Mouse (Mus musculus) limb, embryonic 11.5 days (tissue): ENCODE data around the gene Mrpl17. TPM values are rescaled to one million over a fixed set of nuclear protein-coding genes. Genes with fewer than 3 reads are reported as not detected.

Source experiments
- ATAC-seq: fragments of 200-750 bp; cut with Nextera tagmentation; 2 replicates; pipeline ENCODE4 v1.8.0; 2017; ENCODE audit warnings: low read depth; ENCODE audit not compliant: insufficient number of reproducible peaks, low FRiP score, low TSS enrichment
- DNase-seq: peaks from one replicate; pipeline ENCODE4 v3.0.0-alpha.2; 2015; ENCODE audit warnings: low spot score
- H3K27ac ChIP-seq: fragments of 300-500 bp; sonication (generic); replicated peaks from 2 replicates; pipeline ENCODE4 v1.5.1; 2014; ENCODE audit warnings: low read depth, mild to moderate bottlenecking, low read length
- H3K27me3 ChIP-seq: fragments of 300-500 bp; sonication (generic); 2 replicates; pipeline ENCODE4 v1.6.1; 2014; ENCODE audit warnings: mild to moderate bottlenecking, low read length, mixed read lengths; ENCODE audit not compliant: control insufficient read depth, insufficient read depth
- H3K36me3 ChIP-seq: fragments of 300-500 bp; sonication (generic); 2 replicates; pipeline ENCODE4 v1.6.1; 2014; ENCODE audit warnings: mild to moderate bottlenecking, low read length, moderate library complexity, mixed read lengths; ENCODE audit not compliant: control insufficient read depth, insufficient read depth
- H3K4me1 ChIP-seq: fragments of 300-500 bp; sonication (generic); 2 replicates; pipeline ENCODE4 v1.6.1; 2014; ENCODE audit warnings: low read length, mixed read lengths; ENCODE audit not compliant: control insufficient read depth, insufficient read depth
- H3K4me2 ChIP-seq: fragments of 300-500 bp; sonication (generic); 2 replicates; pipeline ENCODE4 v1.6.1; 2014; ENCODE audit warnings: low read depth, mild to moderate bottlenecking, moderate library complexity; ENCODE audit not compliant: severe bottlenecking
- H3K4me3 ChIP-seq: fragments of 300-500 bp; sonication (generic); 2 replicates; pipeline ENCODE4 v1.5.1; 2014; ENCODE audit warnings: low read depth, low read length
- H3K9ac ChIP-seq: fragments of 300-500 bp; sonication (generic); 2 replicates; pipeline ENCODE4 v1.6.1; 2014; ENCODE audit warnings: mild to moderate bottlenecking, low read length
- H3K9me3 ChIP-seq: fragments of 300-500 bp; sonication (generic); 2 replicates; pipeline ENCODE4 v1.6.1; 2016; ENCODE audit warnings: low read length; ENCODE audit not compliant: control insufficient read depth
- WGBS: fragments of 180-500 bp; shearing (Covaris S2); extraction: QIAGEN DNeasy Blood & Tissue Kit; methylation state at CpG from one replicate; pipeline ENCODE4 v1.1.7; 2014; 5-methylcytosine and 5-hydroxymethylcytosine counted together
- polyA plus RNA-seq: library from polyadenylated mRNA; unstranded; fragments of >200 nt; fragmentation: Nextera tagmentation; extraction: Ambion mirVana; gene quantifications from 2 replicates; pipeline ENCODE4 v1.2.1, GENCODE M21; 2014

The Mrpl17 gene
- polyA plus RNA-seq, 1 experiment from 2014 or later: 319 TPM

DNA sequence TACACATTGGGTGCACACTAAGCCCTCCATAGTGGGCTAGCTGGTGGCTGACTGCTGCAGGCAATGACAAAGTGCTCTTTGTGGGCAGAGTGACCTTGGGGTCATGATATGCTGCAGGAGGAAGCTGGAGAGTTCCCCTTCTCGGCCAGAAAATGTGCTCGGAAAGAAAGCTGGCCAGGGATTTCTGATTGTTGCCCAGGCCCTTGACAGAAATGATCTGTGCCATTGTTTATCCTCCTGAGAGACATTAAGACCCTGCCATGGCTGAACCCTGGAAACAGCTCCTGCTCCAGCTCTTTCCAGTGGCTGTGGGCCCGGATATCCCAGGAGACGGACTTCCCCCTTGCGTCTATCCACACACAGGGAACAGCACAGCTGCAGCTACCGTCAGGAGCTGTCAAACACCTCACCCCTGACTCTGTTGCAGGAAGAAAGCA is 43.2 kb downstream of the Mrpl17 start:
- H3K27ac ChIP-seq: peak overlapping the region; percentile 36; the same call in 1 of the 2 replicates
- peak overlapping the region; percentile 22; the same call in 1 of the 2 replicates for H3K4me2 ChIP-seq
- H3K27me3 ChIP-seq: no peaks in the 10 kb centered on the region
- no peaks in the 10 kb centered on the region for H3K9me3 ChIP-seq
- no peak overlapping the region for H3K4me3 ChIP-seq
- peaks cover 16% of the 10 kb centered on the region; the same call in 1 of the 2 replicates for H3K4me1 ChIP-seq
- DNase-seq (no peak), ATAC-seq (0 out of 2 replicates have a peak, but pooled peaks have one; percentile 14)
- H3K9ac ChIP-seq: no peak overlapping the region
- WGBS: 21% methylated on average over 6 of the region's 6 CpGs
- H3K36me3 ChIP-seq: peaks cover 35% of the 10 kb centered on the region

DNA sequence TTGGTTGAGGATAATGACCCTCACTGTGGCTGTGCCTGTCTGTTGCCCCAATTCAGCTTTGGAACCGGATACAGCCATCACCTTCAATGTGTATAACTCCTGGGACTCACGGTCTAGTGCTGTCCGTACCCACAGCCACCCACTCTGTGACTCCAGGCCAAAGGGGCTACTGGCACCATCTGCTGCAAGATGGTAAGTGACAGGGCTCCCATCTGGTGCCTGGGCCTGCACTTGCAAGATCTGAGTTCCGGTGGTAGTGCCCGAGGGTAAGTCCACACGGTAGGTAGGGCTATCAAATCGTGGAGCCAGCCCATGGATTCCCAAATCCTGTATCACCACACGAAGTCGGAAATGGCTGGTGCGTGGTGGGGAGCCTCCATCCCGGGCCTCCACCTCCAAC is 46.6 kb downstream of the Mrpl17 start:
- H3K4me3 ChIP-seq: no peak overlapping the region
- 94% methylated on average over 11 of the region's 11 CpGs for WGBS
- no peaks in the 10 kb centered on the region for H3K27me3 ChIP-seq
- no peak overlapping the region for H3K27ac ChIP-seq
- no peak overlapping the region for H3K4me2 ChIP-seq
- H3K4me1 ChIP-seq: peaks cover 19% of the 10 kb centered on the region; the same call in 1 of the 2 replicates
- no peak overlapping the region for H3K9ac ChIP-seq
- DNase-seq: no peak
- H3K36me3 ChIP-seq: peaks cover 28% of the 10 kb centered on the region
- ATAC-seq: no peak
- H3K9me3 ChIP-seq: no peaks in the 10 kb centered on the region

DNA sequence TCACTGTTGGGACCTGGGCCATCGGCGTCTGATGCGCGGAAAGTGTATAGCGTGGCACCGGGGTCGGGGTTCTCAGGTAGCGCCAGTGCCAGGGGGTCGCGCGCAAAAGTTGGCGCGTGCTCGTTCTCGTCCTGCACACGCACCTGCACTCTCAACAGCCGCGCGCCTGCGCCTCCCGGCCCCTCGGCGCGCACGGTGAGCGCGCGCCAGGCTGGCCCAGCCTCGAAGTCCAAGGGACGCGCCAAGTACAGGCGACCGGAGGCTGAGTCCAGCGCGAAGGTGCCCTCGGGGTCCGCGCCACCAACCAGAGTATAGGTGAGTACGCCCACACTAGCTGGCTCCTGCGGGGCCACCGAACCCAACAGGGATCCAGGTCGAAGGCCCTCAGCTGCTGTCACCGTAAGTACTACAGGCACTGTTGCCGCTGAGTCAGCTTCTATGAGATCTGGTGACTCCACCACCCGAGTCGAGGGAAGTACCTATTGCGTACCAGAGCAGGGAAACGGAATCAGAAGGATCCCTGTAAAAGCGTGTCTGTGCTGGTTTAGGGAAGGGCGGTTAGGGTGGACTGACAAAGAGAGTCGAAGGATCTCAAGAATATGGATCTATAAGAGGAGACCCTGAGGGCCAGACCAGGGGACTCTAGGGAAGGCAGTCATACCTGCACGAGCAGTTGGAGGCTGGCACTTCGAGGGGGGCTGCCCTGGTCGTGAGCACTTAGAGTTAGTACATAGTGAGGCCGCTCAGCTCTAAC is 48.2 kb downstream of the Mrpl17 start:
- peak; percentile 41; the same call in 1 of the 2 replicates for ATAC-seq
- Histone ChIP-seq H3K36me3 (peaks cover 37% of the 10 kb centered on the region), H3K4me1 (0 out of 2 replicates have a peak, but pooled peaks cover 7% of the 10 kb centered on the region), H3K27me3 (no peaks in the 10 kb centered on the region), H3K4me2 (0 out of 2 replicates have a peak overlapping the region, but pooled peaks have one; percentile 12), H3K9me3 (no peaks in the 10 kb centered on the region), H3K27ac (no peak overlapping the region), H3K9ac (0 out of 2 replicates have a peak overlapping the region, but pooled peaks have one; percentile 9), H3K4me3 (no peak overlapping the region)
- no peak for DNase-seq
- WGBS: 34% methylated on average over 55 of the region's 55 CpGs

DNA sequence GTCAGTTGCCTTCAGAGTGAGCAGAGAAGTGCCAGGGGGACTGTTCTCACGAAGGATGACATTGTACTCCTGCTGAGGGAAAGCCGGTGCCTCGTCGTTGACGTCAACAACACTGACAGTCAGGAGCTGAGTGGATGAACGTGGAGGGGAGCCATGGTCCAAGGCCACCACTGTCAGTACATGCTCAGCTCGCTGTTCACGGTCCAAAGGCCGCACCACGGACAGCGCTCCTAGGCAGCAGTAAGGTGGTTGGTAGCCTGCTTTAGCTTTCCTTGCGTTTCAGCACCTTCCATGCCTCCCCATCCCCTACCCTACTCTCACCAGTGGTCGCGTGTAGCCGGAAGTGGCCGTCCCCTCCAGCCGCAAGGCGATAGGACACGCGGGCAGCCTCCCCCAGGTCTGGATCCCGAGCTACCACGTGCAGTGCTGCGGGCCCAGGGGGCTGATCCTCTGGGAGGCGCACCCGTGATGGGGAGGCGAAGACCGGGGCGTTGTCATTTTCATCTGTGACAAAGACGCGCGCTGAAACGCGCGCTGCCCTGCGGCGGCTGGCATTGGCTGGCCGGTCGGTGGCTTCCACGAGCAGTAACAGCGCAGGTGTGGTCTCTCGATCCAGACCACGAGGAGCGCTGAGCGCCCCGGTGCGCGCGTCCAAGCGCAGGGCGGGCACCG is 49.0 kb downstream of the Mrpl17 start:
- no peaks in the 10 kb centered on the region for H3K27me3 ChIP-seq
- no peak for ATAC-seq
- no peak for DNase-seq

DNA sequence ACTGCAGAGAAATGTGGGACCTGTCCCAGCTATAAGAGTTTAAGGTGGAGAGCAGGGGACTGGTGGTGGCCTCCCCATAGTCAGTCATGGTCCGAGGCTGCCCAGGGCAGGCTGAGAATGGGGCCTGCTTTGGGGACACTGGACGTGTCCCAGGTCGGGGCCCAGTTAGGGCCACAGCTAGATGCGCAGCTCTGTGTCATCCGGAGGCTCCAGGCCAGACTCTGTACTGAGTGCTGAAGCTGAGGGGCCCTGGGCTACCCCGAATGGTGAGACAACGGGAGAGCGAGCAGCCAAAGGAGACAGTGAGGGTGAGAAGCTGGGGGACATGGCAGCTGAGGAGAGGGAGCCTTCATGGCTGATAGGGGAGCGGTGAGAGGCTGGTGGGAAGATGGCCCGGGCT is 57.6 kb downstream of the Mrpl17 start:
- DNase-seq: no peak
- no peaks in the 10 kb centered on the region for H3K9me3 ChIP-seq
- H3K27me3 ChIP-seq: no peaks in the 10 kb centered on the region
- H3K27ac ChIP-seq: no peak overlapping the region
- H3K4me3 ChIP-seq: no peak overlapping the region
- 95% methylated on average over 10 of the region's 10 CpGs for WGBS
- no peak overlapping the region for H3K9ac ChIP-seq
- H3K4me2 ChIP-seq: no peak overlapping the region
- H3K4me1 ChIP-seq: 0 out of 2 replicates have a peak, but pooled peaks cover 2% of the 10 kb centered on the region
- no peak for ATAC-seq
- peaks cover 23% of the 10 kb centered on the region for H3K36me3 ChIP-seq

More for the DNA sequence above, 49.0 kb downstream of the Mrpl17 start:
- 28% methylated on average over 51 of the region's 51 CpGs for WGBS
- no peak overlapping the region for H3K27ac ChIP-seq
- H3K36me3 ChIP-seq: peaks cover 42% of the 10 kb centered on the region
- no peak overlapping the region for H3K9ac ChIP-seq
- H3K4me2 ChIP-seq: no peak overlapping the region
- H3K4me1 ChIP-seq: 0 out of 2 replicates have a peak, but pooled peaks cover 5% of the 10 kb centered on the region
- no peak overlapping the region for H3K4me3 ChIP-seq
- H3K9me3 ChIP-seq: no peaks in the 10 kb centered on the region

Other genes with a start within 250 kb of the Mrpl17 start
- 54.5 and 60.1 TPM in 2 replicates for gene Apbb1, start 229.4 kb downstream of the Mrpl17 start, polyA plus RNA-seq
- gene Hpx, start 211.0 kb downstream of the Mrpl17 start, polyA plus RNA-seq: 0.13 TPM in 1 of 2 replicates, not detected in the other
- 22.7 and 25.8 TPM in 2 replicates for gene Trim3, start 177.5 kb downstream of the Mrpl17 start, polyA plus RNA-seq
- 160 and 166 TPM in 2 replicates for gene Timm10b, start 171.0 kb downstream of the Mrpl17 start, polyA plus RNA-seq
- 72.6 and 80.0 TPM in 2 replicates for gene Arfip2, start 170.7 kb downstream of the Mrpl17 start, polyA plus RNA-seq
- gene Gm45799, start 170.5 kb downstream of the Mrpl17 start, polyA plus RNA-seq: 15.1 and 16.0 TPM in 2 replicates
- gene Dnhd1, start 160.3 kb downstream of the Mrpl17 start, polyA plus RNA-seq: 0.62 and 1.2 TPM in 2 replicates
- gene Ilk, start 74.5 kb downstream of the Mrpl17 start, polyA plus RNA-seq: 224 and 237 TPM in 2 replicates
- gene Rrp8, start 73.7 kb downstream of the Mrpl17 start, polyA plus RNA-seq: 48.4 and 50.6 TPM in 2 replicates
- 166 and 179 TPM in 2 replicates for gene Taf10, start 66.7 kb downstream of the Mrpl17 start, polyA plus RNA-seq
- 35.9 and 41.7 TPM in 2 replicates for gene Tpp1, start 58.9 kb downstream of the Mrpl17 start, polyA plus RNA-seq
- 22.8 and 25.5 TPM in 2 replicates for gene Dchs1, start 23.4 kb downstream of the Mrpl17 start, polyA plus RNA-seq
- 0.21 TPM in 1 of 2 replicates, not detected in the other for gene Gm4070, start 142.9 kb upstream of the Mrpl17 start, polyA plus RNA-seq